Mouse (Mus musculus) heart, postnatal 4 days (tissue): Measurements from ENCODE around the gene Adora2a. TPM values are rescaled to one million over a fixed set of nuclear protein-coding genes. Genes with fewer than 3 reads are reported as not detected.
"Not testable (repeated sequence)": the region's sequence is repeated elsewhere in the genome, so short reads cannot be mapped to it uniquely, and the experiment has no call there.

Experiments used
- DNase-seq: peaks from one replicate; pipeline ENCODE4 v3.0.0; 2021
- total RNA-seq, 2 experiments: library from RNA; stranded (reverse); gene quantifications; 2 replicates each; pipeline ENCODE4 v1.2.3; 2021

Gene Adora2a
- total RNA-seq, 2 experiments from 2014 or later, result 17.8 to 18.4 TPM

GRCm38 (mm10) chr10:75314190-75314980 lies 2.3 kb upstream of the Adora2a start:
- DNase-seq, result peak; percentile 64

GRCm38 (mm10) chr10:75315756-75316155 lies 921 bp upstream of the Adora2a start:
- no peak for DNase-seq

GRCm38 (mm10) chr10:75316472-75316871 lies 205 bp upstream of the Adora2a start:
- peak; percentile 34 for DNase-seq

GRCm38 (mm10) chr10:75316908-75317761 lies 458 bp downstream of the Adora2a start:
- DNase-seq, result peak; percentile 87

GRCm38 (mm10) chr10:75318206-75318605 lies 1.5 kb downstream of the Adora2a start:
- DNase-seq, result no peak

- no peak for DNase-seq
Measured at GRCm38 (mm10) chr10:75320321-75320720, 3.6 kb downstream of the Adora2a start.

GRCm38 (mm10) chr10:75322966-75323365 lies 6.3 kb downstream of the Adora2a start:
- DNase-seq, result no peak

GRCm38 (mm10) chr10:75323986-75324385 lies 7.3 kb downstream of the Adora2a start:
- DNase-seq, result no peak

GRCm38 (mm10) chr10:75324391-75324790 lies 7.7 kb downstream of the Adora2a start:
- no peak for DNase-seq

- DNase-seq, result no peak
Measured at GRCm38 (mm10) chr10:75325821-75326220, 9.1 kb downstream of the Adora2a start.

- DNase-seq, result peak; percentile 76
Measured at GRCm38 (mm10) chr10:75326553-75326952, 9.9 kb downstream of the Adora2a start.

- no peak for DNase-seq
Measured at GRCm38 (mm10) chr10:75327081-75327480, 10.4 kb downstream of the Adora2a start.

GRCm38 (mm10) chr10:75328201-75328704 lies 11.6 kb downstream of the Adora2a start:
- DNase-seq, result no peak

GRCm38 (mm10) chr10:75332268-75332667 lies 15.6 kb downstream of the Adora2a start:
- no peak for DNase-seq

- DNase-seq, result no peak
Measured at GRCm38 (mm10) chr10:75333176-75333776, 16.6 kb downstream of the Adora2a start.

GRCm38 (mm10) chr10:75334175-75334574 lies 17.5 kb downstream of the Adora2a start:
- no peak for DNase-seq

- peak; percentile 57 for DNase-seq
Measured at GRCm38 (mm10) chr10:75335075-75335474, 18.4 kb downstream of the Adora2a start.

GRCm38 (mm10) chr10:75337231-75337630 lies 20.6 kb downstream of the Adora2a start:
- DNase-seq, result no peak

GRCm38 (mm10) chr10:75338852-75339251 lies 22.2 kb downstream of the Adora2a start:
- no peak for DNase-seq

- no peak for DNase-seq
Measured at GRCm38 (mm10) chr10:75339377-75339776, 22.7 kb downstream of the Adora2a start.

- no peak for DNase-seq
Measured at GRCm38 (mm10) chr10:75341936-75342335, 25.3 kb downstream of the Adora2a start.

GRCm38 (mm10) chr10:75344563-75344962 lies 27.9 kb downstream of the Adora2a start:
- not testable (repeated sequence) for DNase-seq

GRCm38 (mm10) chr10:75345265-75345664 lies 28.6 kb downstream of the Adora2a start:
- peak; percentile 55 for DNase-seq
